Mouse (Mus musculus): ENCODE data around the gene Atp6v0c. TPM values are rescaled to one million over a fixed set of nuclear protein-coding genes. Genes with fewer than 3 reads are reported as not detected.

The Atp6v0c gene
- total and polyA plus RNA-seq, 2 experiments from 2014 or later: 489 to 2,006 TPM

DNA sequence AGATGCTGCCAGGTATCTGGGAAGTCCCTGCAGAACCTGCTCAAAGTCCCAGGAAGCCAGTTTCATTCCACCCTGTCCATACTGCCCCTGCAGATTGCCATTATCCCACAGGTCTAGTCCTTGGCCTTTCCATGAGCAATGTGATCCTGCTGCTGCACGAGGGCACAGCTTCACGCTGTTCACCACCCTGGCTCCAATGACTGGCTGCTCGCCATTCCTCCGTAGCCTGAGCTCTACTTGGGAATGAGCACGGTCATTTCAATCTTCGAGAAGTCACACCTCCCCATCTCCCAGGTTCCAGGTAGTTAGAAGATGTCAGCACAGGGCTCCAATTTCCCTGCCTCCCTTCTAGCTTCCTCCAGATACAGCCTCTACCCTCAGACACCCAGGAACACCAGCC, 12.4 kb downstream of the Atp6v0c start:
- no peak for ATAC-seq
- WGBS: 92% methylated on average over 6 of the region's 6 CpGs
- H3K36me3 ChIP-seq (ENCODE audit: insufficient read depth): peaks cover 4% of the 10 kb centered on the region; the same call in 1 of the 2 replicates

DNA sequence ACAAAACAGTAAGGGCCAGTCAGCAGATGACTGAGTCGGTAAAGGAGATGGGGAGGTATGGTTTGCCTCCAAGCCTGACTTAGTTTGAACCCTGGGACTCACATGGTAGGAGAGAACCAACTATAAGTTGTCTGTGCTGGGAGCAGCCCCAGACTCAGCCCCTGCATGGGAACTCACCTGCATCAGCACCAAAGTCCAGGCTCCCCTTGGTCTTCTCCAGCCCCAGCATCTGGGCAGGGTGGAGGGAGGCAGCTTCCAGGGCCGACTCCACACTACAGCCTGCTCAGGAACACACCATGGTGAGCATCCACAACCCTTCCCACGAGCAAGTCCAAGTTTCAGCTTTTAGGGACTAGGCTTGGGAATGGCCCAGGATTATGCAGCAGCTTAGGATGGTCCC, 13.1 kb downstream of the Atp6v0c start:
- Histone ChIP-seq H3K4me3 (ENCODE audit: low read depth, low read length) (no peak overlapping the region), H3K4me1 (ENCODE audit: insufficient read depth) (peaks cover 4% of the 10 kb centered on the region; the same call in 1 of the 2 replicates), H3K27me3 (ENCODE audit: insufficient read depth, low read length) (no peaks in the 10 kb centered on the region), H3K9ac (no peak overlapping the region), H3K27ac (ENCODE audit: low read depth, low read length) (no peak overlapping the region), H3K4me2 (ENCODE audit: low read depth) (no peak overlapping the region), H3K36me3 (ENCODE audit: insufficient read depth) (peaks cover 4% of the 10 kb centered on the region; the same call in 1 of the 2 replicates), H3K9me3 (ENCODE audit: low read length) (no peaks in the 10 kb centered on the region)
- no peak for ATAC-seq
- 86% methylated on average over 3 of the region's 3 CpGs for WGBS
- DNase-seq: no peak
- TF ChIP-seq CTCF (IDR thresholded peaks at IDR 0.05; ENCODE audit: low read depth): no peak

More for the DNA sequence above, 12.4 kb downstream of the Atp6v0c start:
- Histone ChIP-seq H3K9me3 (ENCODE audit: low read length) (no peaks in the 10 kb centered on the region), H3K4me1 (ENCODE audit: insufficient read depth) (no peaks in the 10 kb centered on the region), H3K4me2 (ENCODE audit: low read depth) (no peak overlapping the region), H3K4me3 (ENCODE audit: low read depth, low read length) (no peak overlapping the region), H3K27ac (ENCODE audit: low read depth, low read length) (no peak overlapping the region), H3K9ac (no peak overlapping the region), H3K27me3 (ENCODE audit: insufficient read depth, low read length) (no peaks in the 10 kb centered on the region)
- no peak for TF ChIP-seq CTCF (IDR thresholded peaks at IDR 0.05; ENCODE audit: low read depth)
- DNase-seq: no peak

DNA sequence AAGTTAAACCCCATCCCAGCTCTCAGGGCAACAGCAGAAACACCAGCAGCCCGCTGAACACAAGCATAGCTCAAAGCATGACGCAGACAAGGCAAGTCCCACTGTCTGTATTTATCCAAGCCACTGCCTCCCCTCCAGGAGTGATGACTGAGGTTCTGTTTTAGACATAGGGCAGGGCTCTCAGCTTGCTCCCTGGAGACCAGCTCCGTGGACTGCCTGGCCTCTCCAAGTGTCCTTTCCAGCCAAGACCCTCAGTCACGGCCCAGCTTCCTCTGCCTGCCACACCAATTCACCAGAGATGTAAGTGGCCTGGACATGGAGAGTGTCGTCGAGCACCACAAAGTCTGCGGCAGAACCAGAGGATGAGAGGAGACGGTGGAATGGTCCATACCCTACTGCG, 13.8 kb downstream of the Atp6v0c start:
- Histone ChIP-seq H3K9ac (no peak overlapping the region), H3K27ac (ENCODE audit: low read depth, low read length) (no peak overlapping the region), H3K4me2 (ENCODE audit: low read depth) (no peak overlapping the region), H3K36me3 (ENCODE audit: insufficient read depth) (peaks cover 4% of the 10 kb centered on the region; the same call in 1 of the 2 replicates), H3K4me1 (ENCODE audit: insufficient read depth) (peaks cover 4% of the 10 kb centered on the region; the same call in 1 of the 2 replicates), H3K27me3 (ENCODE audit: insufficient read depth, low read length) (no peaks in the 10 kb centered on the region), H3K4me3 (ENCODE audit: low read depth, low read length) (no peak overlapping the region), H3K9me3 (ENCODE audit: low read length) (no peaks in the 10 kb centered on the region)
- ATAC-seq (no peak), DNase-seq (no peak)
- no peak for TF ChIP-seq CTCF (IDR thresholded peaks at IDR 0.05; ENCODE audit: low read depth)
- 90% methylated on average over 9 of the region's 9 CpGs for WGBS

DNA sequence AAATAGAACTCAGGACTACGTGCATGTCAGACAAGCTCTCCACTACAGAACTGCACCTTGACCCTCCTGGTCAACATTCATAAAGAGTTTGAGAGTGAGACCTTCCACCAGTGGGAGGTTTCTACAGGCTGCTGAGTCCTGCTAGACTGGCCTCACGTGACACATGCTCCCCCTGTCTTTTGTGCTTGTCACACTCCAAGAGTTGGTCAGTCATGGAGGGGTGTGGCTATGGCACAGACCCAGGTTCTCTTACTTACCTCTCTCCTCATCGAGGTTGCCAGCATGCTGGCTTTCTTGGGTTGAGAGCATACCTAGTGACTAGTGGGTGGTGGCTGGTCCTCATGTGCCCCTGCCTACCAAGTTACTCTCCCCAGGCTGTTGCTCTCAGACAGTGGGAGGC, 15.0 kb downstream of the Atp6v0c start:
- Histone ChIP-seq H3K4me1 (ENCODE audit: insufficient read depth) (peaks cover 4% of the 10 kb centered on the region; the same call in 1 of the 2 replicates), H3K4me3 (ENCODE audit: low read depth, low read length) (no peak overlapping the region), H3K4me2 (ENCODE audit: low read depth) (no peak overlapping the region), H3K27me3 (ENCODE audit: insufficient read depth, low read length) (no peaks in the 10 kb centered on the region), H3K27ac (ENCODE audit: low read depth, low read length) (no peak overlapping the region), H3K36me3 (ENCODE audit: insufficient read depth) (peaks cover 4% of the 10 kb centered on the region; the same call in 1 of the 2 replicates), H3K9ac (no peak overlapping the region), H3K9me3 (ENCODE audit: low read length) (no peaks in the 10 kb centered on the region)
- 65% methylated on average over 3 of the region's 3 CpGs for WGBS
- no peak for TF ChIP-seq CTCF (IDR thresholded peaks at IDR 0.05; ENCODE audit: low read depth)
- DNase-seq: no peak
- no peak for ATAC-seq

DNA sequence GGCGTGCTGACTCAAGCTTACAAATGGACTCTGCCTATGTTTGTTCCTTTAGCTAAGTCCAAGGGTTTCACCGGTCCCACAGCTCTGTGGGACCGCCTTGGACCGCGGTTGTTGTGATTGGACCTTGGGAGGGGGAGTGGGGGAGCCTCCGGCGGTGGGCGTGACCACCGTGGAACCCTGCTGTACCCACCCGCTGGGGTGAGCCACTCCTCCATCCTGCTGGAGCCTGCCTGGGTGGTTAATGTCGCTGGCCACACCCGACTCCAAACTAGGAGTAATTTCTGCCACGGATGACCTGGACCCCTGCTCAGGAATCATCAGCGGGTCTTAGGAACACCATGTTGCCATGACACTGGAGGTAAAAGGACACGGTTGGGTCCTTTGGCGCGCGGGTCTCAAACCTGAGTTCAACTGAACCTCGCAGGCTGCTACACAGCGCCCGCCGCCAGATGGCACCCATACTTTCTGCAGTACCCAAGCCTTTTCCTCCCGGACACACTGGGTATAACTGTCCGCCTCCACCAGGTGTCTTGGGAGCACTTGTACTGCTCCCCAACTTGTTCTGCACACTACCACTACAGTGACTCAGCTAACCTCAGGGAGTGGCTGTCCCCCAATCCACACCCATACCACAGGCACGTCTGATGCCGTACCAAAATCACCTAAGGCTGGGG, 17.5 kb downstream of the Atp6v0c start:
- no peaks in the 10 kb centered on the region for H3K27me3 ChIP-seq (ENCODE audit: insufficient read depth, low read length)
- H3K4me1 ChIP-seq (ENCODE audit: insufficient read depth): peaks cover 4% of the 10 kb centered on the region; the same call in 1 of the 2 replicates
- no peaks in the 10 kb centered on the region for H3K9me3 ChIP-seq (ENCODE audit: low read length)
- 4% methylated on average over 26 of the region's 26 CpGs for WGBS
- peak; percentile 86 for TF ChIP-seq CTCF (IDR thresholded peaks at IDR 0.05; ENCODE audit: low read depth)
- peak; percentile 78 for DNase-seq
- peak; percentile 91 for ATAC-seq
- H3K9ac ChIP-seq: peak overlapping the region; percentile 41
- H3K36me3 ChIP-seq (ENCODE audit: insufficient read depth): peaks cover under 1% of the 10 kb centered on the region; the same call in 1 of the 2 replicates
- no peak overlapping the region for H3K27ac ChIP-seq (ENCODE audit: low read depth, low read length)
- peak overlapping the region; percentile 32 for H3K4me3 ChIP-seq (ENCODE audit: low read depth, low read length)
- H3K4me2 ChIP-seq (ENCODE audit: low read depth): peak overlapping the region; percentile 73

DNA sequence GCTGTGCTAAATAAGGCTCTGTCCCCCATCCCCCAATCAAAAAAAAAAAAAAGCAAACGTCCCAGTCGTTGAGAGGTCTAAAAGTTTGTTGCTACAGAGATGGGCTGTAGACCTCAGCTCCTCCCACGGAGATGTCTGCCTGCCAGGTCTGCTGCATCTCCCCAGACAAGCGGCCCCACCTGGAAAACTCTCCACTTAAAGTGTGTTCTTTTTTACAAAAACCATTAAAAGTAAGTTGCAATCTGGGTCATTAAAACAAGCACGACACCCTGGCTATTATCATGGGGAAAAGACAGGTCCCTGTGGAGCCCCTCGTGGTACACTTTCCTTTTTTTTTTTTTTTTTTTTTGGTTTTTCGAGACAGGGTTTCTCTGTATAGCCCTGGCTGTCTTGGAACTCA, 18.1 kb downstream of the Atp6v0c start:
- ATAC-seq: no peak
- H3K9me3 ChIP-seq (ENCODE audit: low read length): no peaks in the 10 kb centered on the region
- no peak for TF ChIP-seq CTCF (IDR thresholded peaks at IDR 0.05; ENCODE audit: low read depth)
- peak overlapping the region; percentile 32; the same call in 1 of the 2 replicates for H3K4me3 ChIP-seq (ENCODE audit: low read depth, low read length)
- H3K36me3 ChIP-seq (ENCODE audit: insufficient read depth): no peaks in the 10 kb centered on the region
- no peak overlapping the region for H3K27ac ChIP-seq (ENCODE audit: low read depth, low read length)
- 0 out of 2 replicates have a peak overlapping the region, but pooled peaks have one; percentile 41 for H3K9ac ChIP-seq
- no peaks in the 10 kb centered on the region for H3K27me3 ChIP-seq (ENCODE audit: insufficient read depth, low read length)
- peaks cover 4% of the 10 kb centered on the region; the same call in 1 of the 2 replicates for H3K4me1 ChIP-seq (ENCODE audit: insufficient read depth)
- no peak for DNase-seq
- 19% methylated on average over 7 of the region's 7 CpGs for WGBS
- H3K4me2 ChIP-seq (ENCODE audit: low read depth): peak overlapping the region; percentile 73

DNA sequence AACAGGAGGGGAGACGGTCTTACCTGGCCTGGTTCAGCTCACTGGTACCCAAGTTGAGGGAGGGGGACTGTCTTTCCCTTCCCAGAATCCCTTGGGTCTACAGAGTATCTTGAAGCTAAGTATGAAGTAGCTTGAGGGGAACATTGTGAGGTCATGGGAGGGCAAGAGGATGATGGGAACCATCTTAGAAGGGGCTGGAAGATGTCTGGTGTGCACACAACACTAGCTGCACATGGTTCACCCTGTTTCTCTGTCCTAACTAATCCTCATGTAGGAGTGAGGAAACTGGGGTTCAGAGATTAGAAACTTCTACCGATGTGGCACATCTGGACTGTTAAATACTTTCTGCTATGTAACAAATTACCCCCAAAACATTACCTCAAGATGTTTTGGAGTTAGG, 18.7 kb downstream of the Atp6v0c start, which contains the start of gene Pdpk1:
TSS of gene Pdpk1 (minus strand) at position 101 of the 400 bp plus-strand sequence.
- H3K27ac ChIP-seq (ENCODE audit: low read depth, low read length): no peak within 1 kb of the TSS
- no peak for TF ChIP-seq CTCF (IDR thresholded peaks at IDR 0.05; ENCODE audit: low read depth)
- DNase-seq (no peak), ATAC-seq (no peak)
- H3K4me1 ChIP-seq (ENCODE audit: insufficient read depth): peaks cover 4% of the 10 kb centered on the region; the same call in 1 of the 2 replicates
- peak within 1 kb of the TSS; percentile 32 for H3K4me3 ChIP-seq (ENCODE audit: low read depth, low read length)
- no peaks in the 10 kb centered on the region for H3K27me3 ChIP-seq (ENCODE audit: insufficient read depth, low read length)
- no peaks in the 10 kb centered on the region for H3K9me3 ChIP-seq (ENCODE audit: low read length)
- no peaks in the 10 kb centered on the region for H3K36me3 ChIP-seq (ENCODE audit: insufficient read depth)
- peak within 1 kb of the TSS; percentile 73 for H3K4me2 ChIP-seq (ENCODE audit: low read depth)
- H3K9ac ChIP-seq: peak within 1 kb of the TSS; percentile 41; the same call in 1 of the 2 replicates
- 91% methylated on average over 2 of the region's 2 CpGs for WGBS
